Comparison of ENCODE assay signal across 8 mouse cellular contexts in the genomic region with DNA sequence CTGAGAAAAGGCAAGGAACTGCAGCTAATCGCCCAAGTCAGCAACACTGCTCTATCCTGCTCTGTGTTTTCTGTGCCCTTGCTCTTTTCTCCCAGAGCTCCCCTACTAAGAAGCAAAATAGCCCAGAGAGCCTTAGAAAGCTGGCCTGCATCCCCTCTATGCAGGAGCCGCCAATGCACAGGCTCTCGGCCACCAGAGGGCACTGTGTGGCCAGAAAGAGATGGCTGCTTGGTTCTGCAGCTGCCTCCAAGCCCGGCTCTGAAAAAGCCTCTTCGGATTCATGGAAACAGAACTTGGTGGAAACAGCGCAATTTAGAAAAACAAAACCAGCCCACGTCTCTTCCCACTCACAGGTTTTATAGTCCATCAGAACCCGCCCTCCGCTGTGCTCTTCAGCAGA.
DNase-seq lines count a peak whose midpoint lies in the region; ATAC-seq and TF ChIP-seq lines count a peak whose summit lies in the region.

No protein-coding gene starts in this region.

- 7% methylated on average over 9 of the region's 9 CpGs for WGBS in kidney, adult 2 months
- WGBS in kidney, embryonic 14.5 days, result 7% methylated on average over 9 of the region's 9 CpGs
- WGBS in limb, embryonic 10.5 days, result 15% methylated on average over 9 of the region's 9 CpGs
- 10% methylated on average over 9 of the region's 9 CpGs for WGBS in neural tube, embryonic 12.5 days

- DNase-seq in kidney, adult 2 months, result peak; percentile 33
- peak; percentile 93 for DNase-seq in cerebellum, adult 9-10 months
- peak; percentile 77 to 96 for DNase-seq in frontal cortex, adult 2 months (ENCODE audit: extremely low spot score in 1 of 2, low spot score in 1 of 2)
- peak; percentile 12 for DNase-seq in hindlimb bud, embryonic 11.5 days (ENCODE audit: extremely low spot score, low read depth, low spot score)
- peak; percentile 79 for DNase-seq in limb, embryonic 10.5 days (ENCODE audit: low spot score)
- DNase-seq in thymus, postnatal 0 days (ENCODE audit: low spot score), result peak; percentile 26

- TF ChIP-seq CTCF in kidney, adult 2 months (conservative IDR thresholded peaks at IDR 0.05; ENCODE audit: insufficient read depth, insufficient read length, low read depth, low read length), result peak; percentile 58

- no peak overlapping the region for H3K27ac ChIP-seq in kidney, adult 2 months (ENCODE audit: insufficient read depth, low read depth, low read length)
- no peak overlapping the region for H3K27ac ChIP-seq in kidney, embryonic 14.5 days (ENCODE audit: low read depth, low read length)
- H3K27ac ChIP-seq in limb, embryonic 10.5 days, result no peak overlapping the region
- no peak overlapping the region for H3K27ac ChIP-seq in neural tube, embryonic 12.5 days

- no peaks in the 10 kb centered on the region for H3K36me3 ChIP-seq in kidney, adult 2 months (ENCODE audit: control insufficient read depth, insufficient read depth, low read length)
- H3K36me3 ChIP-seq in kidney, embryonic 14.5 days (ENCODE audit: control insufficient read depth, insufficient read depth, low read length), result no peaks in the 10 kb centered on the region
- no peaks in the 10 kb centered on the region for H3K36me3 ChIP-seq in limb, embryonic 10.5 days
- H3K36me3 ChIP-seq in neural tube, embryonic 12.5 days, result no peaks in the 10 kb centered on the region

- H3K27me3 ChIP-seq in kidney, adult 2 months (replicated peaks; ENCODE audit: control insufficient read depth, insufficient read depth, low read length), result no peaks in the 10 kb centered on the region
- no peaks in the 10 kb centered on the region for H3K27me3 ChIP-seq in kidney, embryonic 14.5 days (ENCODE audit: control insufficient read depth, insufficient read depth, low read length)
- H3K27me3 ChIP-seq in limb, embryonic 10.5 days (ENCODE audit: low read depth, poor library complexity, severe bottlenecking), result no peaks in the 10 kb centered on the region
- no peaks in the 10 kb centered on the region for H3K27me3 ChIP-seq in neural tube, embryonic 12.5 days (replicated peaks)

- no peak overlapping the region for H3K4me2 ChIP-seq in kidney, embryonic 14.5 days (replicated peaks; ENCODE audit: low read depth, low read length)
- H3K4me2 ChIP-seq in neural tube, embryonic 12.5 days (replicated peaks), result peak overlapping the region; percentile 20

- no peak for ATAC-seq in kidney, embryonic 14.5 days (ENCODE audit: low FRiP score, low TSS enrichment)
- ATAC-seq in neural tube, embryonic 12.5 days (ENCODE audit: low FRiP score, low read depth), result peak; percentile 88

- no peaks in the 10 kb centered on the region for H3K9me3 ChIP-seq in kidney, embryonic 14.5 days (ENCODE audit: control insufficient read depth, low read length)
- no peaks in the 10 kb centered on the region for H3K9me3 ChIP-seq in limb, embryonic 10.5 days (replicated peaks)
- no peaks in the 10 kb centered on the region for H3K9me3 ChIP-seq in neural tube, embryonic 12.5 days

- H3K4me3 ChIP-seq in kidney, adult 2 months (ENCODE audit: insufficient read depth, low read depth, low read length), result no peak overlapping the region
- no peak overlapping the region for H3K4me3 ChIP-seq in kidney, embryonic 14.5 days (ENCODE audit: low read length)
- no peak overlapping the region for H3K4me3 ChIP-seq in limb, embryonic 10.5 days
- H3K4me3 ChIP-seq in neural tube, embryonic 12.5 days, result no peak overlapping the region

- H3K4me1 ChIP-seq in kidney, adult 2 months (ENCODE audit: control insufficient read depth, insufficient read depth, low read length), result no peaks in the 10 kb centered on the region
- no peaks in the 10 kb centered on the region for H3K4me1 ChIP-seq in kidney, embryonic 14.5 days (ENCODE audit: control insufficient read depth, insufficient read depth, low read length)
- no peaks in the 10 kb centered on the region for H3K4me1 ChIP-seq in limb, embryonic 10.5 days
- H3K4me1 ChIP-seq in neural tube, embryonic 12.5 days, result no peaks in the 10 kb centered on the region

- H3K9ac ChIP-seq in kidney, embryonic 14.5 days (ENCODE audit: low read depth, low read length), result no peak overlapping the region
- H3K9ac ChIP-seq in neural tube, embryonic 12.5 days, result no peak overlapping the region

- no peak for TF ChIP-seq POLR2A in kidney, adult 2 months (IDR thresholded peaks at IDR 0.05; ENCODE audit: low read depth, low read length)

Comparison
In these comparisons a context has a peak if more than half of its experiments do, and no peak if none do; other contexts are left out.
1. DNase-seq: peak in every context shown above with its lines; median percentile 93 in cerebellum, adult 9-10 months; 86 in frontal cortex, adult 2 months; 79 in limb, embryonic 10.5 days; 33 in kidney, adult 2 months; 26 in thymus, postnatal 0 days; 12 in hindlimb bud, embryonic 11.5 days.